Mouse (Mus musculus) megakaryocyte, embryonic 14.5 days (primary cell): Measurements from ENCODE around the gene Slc7a10.

ENCODE experiments used
- FLI1 ChIP-seq: IDR thresholded peaks from 2 replicates; pipeline ENCODE4 v1.6.1; 2012; ENCODE audit warnings: low read length, inconsistent platforms, mixed read lengths
- GATA1 ChIP-seq: IDR thresholded peaks from 3 replicates; pipeline ENCODE4 v1.6.1; 2012; ENCODE audit warnings: mixed read lengths, low read length, inconsistent platforms, borderline replicate concordance

DNA sequence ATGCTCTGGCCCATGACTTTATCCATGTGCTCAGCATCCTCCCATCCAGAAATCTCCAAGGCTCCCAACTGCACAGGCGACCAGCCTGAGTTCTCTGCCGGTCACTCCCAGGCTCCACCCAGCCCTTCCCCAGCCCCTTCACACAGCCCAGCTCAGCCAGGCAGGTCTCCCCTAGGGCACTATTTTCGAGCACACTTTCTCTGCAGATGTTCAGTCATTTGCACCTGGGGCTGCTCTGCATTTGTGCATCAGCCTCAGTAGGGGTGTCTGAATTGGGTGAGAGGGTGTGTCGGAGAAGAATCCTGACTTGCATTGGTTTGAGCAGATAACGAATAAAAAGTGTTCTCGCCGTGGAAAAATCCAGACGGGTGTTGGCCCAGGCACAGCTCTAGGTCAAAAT lies 43.7 kb upstream of the Slc7a10 start:
- TF ChIP-seq GATA1 (no peak), FLI1 (no peak)
